Mouse (Mus musculus) CD4-positive, CD25-positive, alpha-beta regulatory T cell, adult 4 months (primary cell): ENCODE measurements around the gene Kdm4b. TPM values are rescaled to one million over a fixed set of nuclear protein-coding genes. Genes with fewer than 3 reads are reported as not detected.

Experiments used
- ATAC-seq: one replicate; pipeline ENCODE4 v1.8.0; 2017
- polyA plus RNA-seq, 2 experiments: library from polyadenylated mRNA; unstranded; fragments of 100-300 nt; shearing (Covaris generic); gene quantifications; one replicate each; pipeline ENCODE4 v1.2.1; 2017

Gene Kdm4b
- polyA plus RNA-seq, 2 experiments from 2014 or later, result 5.3 to 7.0 TPM

- no peak for ATAC-seq
Measured at GRCm38 (mm10) chr17:56348586-56348985, 22.7 kb downstream of the Kdm4b start.

- peak; percentile 91 for ATAC-seq
Measured at GRCm38 (mm10) chr17:56350694-56351093, 24.8 kb downstream of the Kdm4b start.

- peak; percentile 93 for ATAC-seq
Measured at GRCm38 (mm10) chr17:56356921-56357885, 31.3 kb downstream of the Kdm4b start.

GRCm38 (mm10) chr17:56359183-56359725 is 33.4 kb downstream of the Kdm4b start:
- ATAC-seq, result no peak

- no peak for ATAC-seq
Measured at GRCm38 (mm10) chr17:56359864-56360263, 34.0 kb downstream of the Kdm4b start.

GRCm38 (mm10) chr17:56360451-56360850 is 34.6 kb downstream of the Kdm4b start:
- ATAC-seq, result no peak

GRCm38 (mm10) chr17:56361542-56361941 is 35.7 kb downstream of the Kdm4b start:
- no peak for ATAC-seq

GRCm38 (mm10) chr17:56365791-56366673 is 40.2 kb downstream of the Kdm4b start:
- ATAC-seq, result no peak

GRCm38 (mm10) chr17:56368291-56368790 is 42.5 kb downstream of the Kdm4b start:
- ATAC-seq, result no peak

- no peak for ATAC-seq
Measured at GRCm38 (mm10) chr17:56370090-56370489, 44.2 kb downstream of the Kdm4b start.

GRCm38 (mm10) chr17:56371029-56371660 is 45.3 kb downstream of the Kdm4b start:
- ATAC-seq, result no peak

GRCm38 (mm10) chr17:56372109-56372508 is 46.2 kb downstream of the Kdm4b start:
- ATAC-seq, result no peak

- ATAC-seq, result no peak
Measured at GRCm38 (mm10) chr17:56373136-56374034, 47.5 kb downstream of the Kdm4b start.

GRCm38 (mm10) chr17:56374851-56375250 is 49.0 kb downstream of the Kdm4b start:
- ATAC-seq, result no peak

- ATAC-seq, result no peak
Measured at GRCm38 (mm10) chr17:56379281-56379834, 53.5 kb downstream of the Kdm4b start.

GRCm38 (mm10) chr17:56380286-56380685 is 54.4 kb downstream of the Kdm4b start:
- no peak for ATAC-seq

GRCm38 (mm10) chr17:56381183-56381582 is 55.3 kb downstream of the Kdm4b start:
- no peak for ATAC-seq

GRCm38 (mm10) chr17:56382997-56383396 is 57.1 kb downstream of the Kdm4b start:
- no peak for ATAC-seq

- no peak for ATAC-seq
Measured at GRCm38 (mm10) chr17:56384903-56385302, 59.0 kb downstream of the Kdm4b start.

- no peak for ATAC-seq
Measured at GRCm38 (mm10) chr17:56387612-56388011, 61.8 kb downstream of the Kdm4b start.

- ATAC-seq, result no peak
Measured at GRCm38 (mm10) chr17:56393238-56393637, 67.4 kb downstream of the Kdm4b start.
